Mouse (Mus musculus) Patski (cell line): Measurements from ENCODE around the gene Nfkbid. TPM values are rescaled to one million over a fixed set of nuclear protein-coding genes. Genes with fewer than 3 reads are reported as not detected.

Source experiments
- ATAC-seq: fragments of 100-300 bp; one replicate; pipeline ENCODE4 v1.8.0; 2021
- CTCF ChIA-PET: fragments of 350-600 bp; sonication (Branson Sonifier 250); formaldehyde crosslinking; loops from one replicate; lab custom pipeline; 2022; ENCODE audit warnings: inconsistent platforms; lab: Charles Lee
- POLR2A ChIA-PET: fragments of 350-600 bp; sonication (Branson Sonifier 250); formaldehyde crosslinking; loops from one replicate; lab custom pipeline; 2022; ENCODE audit warnings: antibody characterized with exemption, inconsistent platforms; lab: Charles Lee
- DNase-seq: peaks from one replicate; pipeline ENCODE4 v3.0.0-alpha.2; 2011; ENCODE audit warnings: low read depth, low spot score
- H3K27me3 ChIP-seq: fragments of 371-371 bp; one replicate; pipeline ENCODE4 v1.5.1; 2021
- CTCF ChIP-seq: fragments of 100-300 bp; IDR thresholded peaks from one replicate; pipeline ENCODE4 v1.5.1; 2021
- in situ Hi-C: fragments of 300-500 bp; cut with MboI; formaldehyde crosslinking; loops from 3 replicates; pipeline ENCODE4 v1.11.1; 2018; ENCODE audit warnings: low pct_unique_long_range_greater_than_20kb, mixed read lengths
- polyA plus RNA-seq: library from polyadenylated mRNA; unstranded; gene quantifications from one replicate; pipeline ENCODE4 v1.2.3, GENCODE M21; 2021

Gene Nfkbid
- polyA plus RNA-seq, 1 experiment from 2014 or later: 0.86 TPM

DNA sequence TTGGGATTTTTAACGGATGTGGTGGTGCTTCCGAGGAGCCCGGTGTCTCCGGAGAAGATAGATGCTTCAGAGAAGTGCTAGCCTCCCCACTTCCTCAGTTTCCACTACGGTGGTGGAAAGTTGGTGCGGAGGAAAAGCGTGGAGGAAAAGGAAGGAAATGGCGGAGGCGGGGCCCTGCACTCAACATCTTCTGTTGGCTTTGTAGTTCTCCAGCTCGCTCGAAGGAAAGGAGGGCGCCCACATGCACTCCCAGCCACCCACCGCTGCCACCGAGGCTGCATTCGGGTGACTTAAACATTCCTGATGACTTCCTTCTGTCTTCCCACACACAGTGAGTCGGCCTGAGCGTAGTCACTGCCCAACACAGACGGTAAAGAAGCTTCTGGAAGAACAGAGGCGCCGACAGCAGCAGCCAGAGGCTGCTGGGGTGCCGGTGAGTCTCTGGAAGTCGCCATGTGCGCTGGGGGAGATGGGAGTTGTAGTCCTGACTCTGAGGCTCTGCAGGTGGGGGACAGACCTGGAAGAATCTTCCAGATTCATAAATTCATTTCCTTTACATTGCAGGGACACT is 1.6 kb downstream of the Nfkbid start:
- no peak for ATAC-seq
- in situ Hi-C loops: no loop called here
- ChIA-PET CTCF (no interaction called here), POLR2A (no interaction called here)
- no peaks in the 10 kb centered on the region for H3K27me3 ChIP-seq
- DNase-seq: no peak
- TF ChIP-seq CTCF: no peak

DNA sequence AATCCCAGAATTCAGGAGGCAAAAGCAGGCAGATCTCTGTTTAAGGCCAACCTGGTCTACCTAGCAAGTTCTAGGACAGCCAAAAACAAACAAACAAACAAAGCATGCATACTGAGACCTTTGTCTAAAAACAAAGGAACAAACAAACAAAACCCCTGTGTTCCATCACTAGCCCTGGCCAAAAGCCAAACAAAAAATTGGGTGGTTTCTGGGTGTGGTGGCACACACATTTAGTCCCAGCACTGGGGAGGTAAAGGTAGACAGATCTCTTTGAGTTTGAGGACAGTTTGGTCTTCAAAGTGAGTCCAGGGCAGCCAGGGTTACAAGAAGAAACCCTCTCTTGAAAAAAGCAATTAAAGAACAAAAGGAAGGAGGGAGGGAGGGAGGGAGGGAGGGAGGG is 7.8 kb downstream of the Nfkbid start:
- TF ChIP-seq CTCF: no peak
- no peak for ATAC-seq
- POLR2A ChIA-PET: no interaction called here
- CTCF ChIA-PET: interaction anchor here (1.6 kb wide), 1 partner anchor 34 kb away, joined by 3 read pairs; no protein-coding TSS in a partner anchor
- H3K27me3 ChIP-seq: no peaks in the 10 kb centered on the region
- in situ Hi-C loops: loop anchor here (5.0 kb wide), 2 partner anchors 47 to 77 kb away; no protein-coding TSS in a partner anchor
- no peak for DNase-seq

DNA sequence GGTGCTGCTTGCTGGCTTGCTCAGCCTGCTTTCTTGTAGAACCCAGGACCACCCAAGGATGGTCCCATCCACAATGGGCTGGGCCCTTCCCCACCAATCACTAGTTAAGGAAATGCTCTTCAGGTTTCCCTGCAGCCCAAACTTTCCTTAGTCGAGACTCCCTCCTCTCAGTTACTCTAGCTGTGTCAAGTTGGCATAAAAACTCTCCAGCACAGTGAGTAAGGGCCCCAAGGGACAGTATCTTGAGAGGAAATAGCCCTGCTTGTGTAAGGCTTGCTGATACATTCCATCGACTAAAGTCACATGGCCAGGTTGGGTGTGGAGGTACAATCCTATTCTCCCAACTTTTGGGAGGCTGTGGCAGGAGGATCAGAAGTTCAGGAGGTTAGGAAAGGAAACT is 8.7 kb downstream of the Nfkbid start:
- ATAC-seq (no peak), DNase-seq (no peak)
- ChIA-PET CTCF (interaction anchor here (1.5 to 1.6 kb wide), 2 partner anchors 35 to 82 kb away, joined by 3 to 7 read pairs; no protein-coding TSS in a partner anchor), POLR2A (interaction anchor here (0.9 kb wide), 1 partner anchor 95 kb away, joined by 3 read pairs; no protein-coding TSS in a partner anchor)
- TF ChIP-seq CTCF: no peak
- in situ Hi-C loops: loop anchor here (10.0 kb wide), 1 partner anchor 95 kb away; no protein-coding TSS in a partner anchor
- H3K27me3 ChIP-seq: no peaks in the 10 kb centered on the region

DNA sequence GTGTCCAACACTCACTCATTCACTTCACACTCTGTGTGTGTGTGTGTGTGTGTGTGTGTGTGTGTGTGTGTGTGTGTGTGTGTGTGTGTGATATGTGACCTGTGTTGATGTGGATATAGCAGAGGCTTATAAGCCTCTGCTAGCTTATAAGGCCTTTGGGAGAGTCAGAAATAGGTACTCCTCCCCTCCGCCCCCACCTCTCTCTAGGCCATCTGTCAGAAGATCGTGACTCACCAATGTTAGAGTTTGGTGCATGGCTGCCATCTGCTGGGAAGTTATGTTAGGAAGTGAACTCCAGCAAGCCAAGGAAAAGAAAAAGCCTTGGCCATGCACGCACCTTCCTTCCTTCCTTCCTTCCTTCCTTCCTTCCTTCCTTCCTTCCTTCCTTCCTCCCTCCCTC is 10.3 kb downstream of the Nfkbid start:
- no peaks in the 10 kb centered on the region for H3K27me3 ChIP-seq
- TF ChIP-seq CTCF: no peak
- DNase-seq (no peak), ATAC-seq (no peak)
- CTCF ChIA-PET: interaction anchor here (0.6 to 1.5 kb wide), 5 partner anchors 58 to 95 kb away, joined by 3 to 7 read pairs (median 4); partner anchors contain the start of gene Lrfn3
- POLR2A ChIA-PET: no interaction called here
- in situ Hi-C loops: loop anchor here (10.0 kb wide), 1 partner anchor 97 kb away; no protein-coding TSS in a partner anchor

DNA sequence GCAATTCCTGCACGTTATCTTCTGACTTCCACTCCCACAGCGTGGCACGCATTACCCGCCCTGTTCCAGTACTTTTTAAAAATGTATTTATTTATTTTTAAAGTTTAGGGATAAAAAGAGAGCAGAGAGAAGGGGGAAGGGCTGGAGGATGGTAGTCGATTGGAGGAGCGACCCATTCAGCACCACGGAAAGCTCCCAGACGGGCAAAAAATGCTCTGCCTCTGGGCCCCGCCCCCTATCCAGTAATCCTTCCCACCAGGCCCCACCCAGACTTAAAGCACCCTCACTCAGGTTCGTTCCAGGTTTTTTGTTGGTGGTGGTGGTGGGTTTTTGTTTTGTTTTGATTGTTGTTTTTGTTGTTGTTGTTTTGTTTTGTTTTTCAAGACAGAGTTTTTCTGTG is 12.7 kb downstream of the Nfkbid start:
- ATAC-seq (no peak), DNase-seq (no peak)
- CTCF ChIA-PET: interaction anchor here (1.1 to 3.1 kb wide), 2 partner anchors 88 to 98 kb away, joined by 3 to 10 read pairs; no protein-coding TSS in a partner anchor
- TF ChIP-seq CTCF: no peak
- no peaks in the 10 kb centered on the region for H3K27me3 ChIP-seq
- in situ Hi-C loops: loop anchor here (10.0 kb wide), 1 partner anchor 99 kb away; no protein-coding TSS in a partner anchor
- POLR2A ChIA-PET: no interaction called here

DNA sequence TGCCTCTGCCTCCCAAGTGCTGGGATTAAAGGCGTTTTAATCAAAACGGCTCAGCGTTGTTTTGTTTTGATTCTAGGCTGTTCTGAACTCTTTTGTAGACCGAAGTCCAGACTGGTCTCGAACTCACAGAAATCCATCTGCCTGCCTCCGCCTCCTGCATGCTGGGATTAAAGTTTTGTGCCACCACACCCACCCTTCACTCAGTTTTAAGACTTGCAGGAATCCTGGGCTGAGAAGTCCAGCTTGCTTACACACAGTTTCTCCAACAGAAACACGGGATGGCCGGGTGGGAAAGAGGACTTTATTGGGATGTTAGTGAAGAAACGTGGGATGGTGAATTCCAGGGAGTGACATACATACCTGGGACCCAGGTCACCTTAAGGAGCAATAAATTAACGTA is 13.2 kb downstream of the Nfkbid start:
- no peaks in the 10 kb centered on the region for H3K27me3 ChIP-seq
- no peak for TF ChIP-seq CTCF
- POLR2A ChIA-PET: no interaction called here
- CTCF ChIA-PET: interaction anchor here (1.1 to 3.1 kb wide), 2 partner anchors 88 to 98 kb away, joined by 3 to 10 read pairs; no protein-coding TSS in a partner anchor
- DNase-seq (no peak), ATAC-seq (no peak)
- in situ Hi-C loops: loop anchor here (5.0 to 10.0 kb wide), 2 partner anchors 38 to 100 kb away; no protein-coding TSS in a partner anchor

DNA sequence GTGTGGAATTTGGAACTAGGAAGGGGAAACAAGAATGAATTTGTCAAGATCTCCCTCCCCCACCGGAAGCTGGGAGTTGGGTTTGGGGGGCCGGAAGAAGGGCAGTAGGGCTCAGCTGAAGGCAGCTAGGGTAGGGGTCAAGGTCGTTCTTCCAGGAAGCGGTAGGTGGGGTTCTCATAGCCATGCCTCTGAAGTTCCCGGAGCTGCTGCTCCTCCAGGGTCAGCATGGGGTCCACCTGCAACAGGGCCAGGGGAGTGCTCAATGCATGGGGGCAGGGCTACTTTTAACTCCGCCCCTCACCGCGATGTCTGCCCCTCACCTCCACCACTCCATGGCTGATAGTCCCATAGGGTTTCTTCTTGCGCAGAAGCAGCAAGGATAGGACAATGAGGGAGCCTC is 13.6 kb downstream of the Nfkbid start:
- ATAC-seq (no peak), DNase-seq (no peak)
- in situ Hi-C loops: loop anchor here (5.0 to 10.0 kb wide), 2 partner anchors 37 to 100 kb away; no protein-coding TSS in a partner anchor
- POLR2A ChIA-PET: no interaction called here
- no peaks in the 10 kb centered on the region for H3K27me3 ChIP-seq
- CTCF ChIA-PET: interaction anchor here (1.1 to 3.1 kb wide), 2 partner anchors 89 to 99 kb away, joined by 3 to 10 read pairs; no protein-coding TSS in a partner anchor
- TF ChIP-seq CTCF: no peak

DNA sequence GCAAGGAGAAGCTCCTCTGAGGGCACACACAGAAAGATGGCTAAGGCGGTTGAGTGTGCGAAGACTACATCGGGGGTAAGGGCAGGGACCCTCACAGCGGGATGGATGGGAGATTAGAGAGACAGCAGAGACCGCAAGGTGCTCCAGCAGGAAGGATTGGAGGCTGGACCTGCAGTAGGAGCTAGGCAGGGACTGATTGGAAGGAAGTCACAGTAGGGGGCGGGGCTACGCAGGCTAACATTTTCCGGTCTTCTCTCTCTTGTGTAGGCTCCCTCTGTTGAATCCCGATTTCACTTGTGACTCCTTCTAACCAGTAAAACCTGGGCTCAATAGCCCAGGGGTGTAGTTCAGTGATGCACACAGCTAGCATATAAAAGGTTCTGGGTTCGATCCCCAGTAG is 15.3 kb downstream of the Nfkbid start:
- ChIA-PET CTCF (interaction anchor here (1.0 kb wide), 1 partner anchor 100 kb away, joined by 3 read pairs; no protein-coding TSS in a partner anchor), POLR2A (no interaction called here)
- in situ Hi-C loops: loop anchor here (5.0 to 10.0 kb wide), 2 partner anchors 35 to 102 kb away; no protein-coding TSS in a partner anchor
- DNase-seq (no peak), ATAC-seq (no peak)
- no peaks in the 10 kb centered on the region for H3K27me3 ChIP-seq
- no peak for TF ChIP-seq CTCF

DNA sequence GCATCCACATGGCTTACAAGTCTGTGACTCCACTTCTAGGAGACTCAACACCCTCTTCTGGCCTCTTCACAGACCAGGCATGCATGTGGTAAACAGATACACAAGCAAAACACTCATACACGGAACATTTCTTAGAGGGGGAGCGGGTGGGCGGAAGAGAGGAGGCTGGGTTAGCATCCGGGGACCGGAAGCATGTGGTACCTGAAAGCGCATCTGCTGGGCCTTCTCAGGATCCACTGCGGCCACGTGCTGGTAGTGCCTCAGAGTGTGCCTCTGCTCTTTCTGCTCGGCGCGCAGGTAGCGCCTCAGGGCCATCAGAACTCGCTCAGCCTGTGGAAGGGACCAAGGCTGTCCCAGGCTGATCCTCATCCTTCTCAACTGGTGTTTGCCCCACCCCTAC is 18.2 kb downstream of the Nfkbid start:
- POLR2A ChIA-PET: no interaction called here
- no peak for ATAC-seq
- H3K27me3 ChIP-seq: no peaks in the 10 kb centered on the region
- CTCF ChIA-PET: no interaction called here
- in situ Hi-C loops: loop anchor here (5.0 to 10.0 kb wide), 2 partner anchors 33 to 105 kb away; no protein-coding TSS in a partner anchor
- TF ChIP-seq CTCF: no peak
- DNase-seq: no peak

DNA sequence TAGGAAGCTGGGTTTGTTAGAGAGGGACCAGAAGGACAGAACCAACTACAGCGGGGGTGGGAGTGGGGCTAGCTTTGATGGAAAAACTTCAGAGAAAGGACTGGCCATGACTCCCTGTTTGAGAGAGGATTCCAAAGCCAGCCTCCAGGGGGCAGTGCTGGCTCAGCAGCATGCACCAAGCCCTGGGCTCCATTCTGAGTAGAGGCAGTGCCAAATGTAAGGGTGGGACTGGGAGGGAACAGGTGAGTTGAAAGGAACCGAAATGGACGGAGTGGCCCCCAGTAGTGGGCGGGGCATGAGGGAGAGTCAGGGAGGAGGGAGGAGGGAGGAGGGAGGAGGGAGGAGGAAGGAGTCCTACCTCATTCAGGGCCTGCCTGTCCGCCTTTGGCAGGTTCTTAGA is 19.2 kb downstream of the Nfkbid start:
- ATAC-seq (no peak), DNase-seq (no peak)
- in situ Hi-C loops: no loop called here
- ChIA-PET CTCF (no interaction called here), POLR2A (no interaction called here)
- TF ChIP-seq CTCF: no peak
- H3K27me3 ChIP-seq: no peaks in the 10 kb centered on the region

DNA sequence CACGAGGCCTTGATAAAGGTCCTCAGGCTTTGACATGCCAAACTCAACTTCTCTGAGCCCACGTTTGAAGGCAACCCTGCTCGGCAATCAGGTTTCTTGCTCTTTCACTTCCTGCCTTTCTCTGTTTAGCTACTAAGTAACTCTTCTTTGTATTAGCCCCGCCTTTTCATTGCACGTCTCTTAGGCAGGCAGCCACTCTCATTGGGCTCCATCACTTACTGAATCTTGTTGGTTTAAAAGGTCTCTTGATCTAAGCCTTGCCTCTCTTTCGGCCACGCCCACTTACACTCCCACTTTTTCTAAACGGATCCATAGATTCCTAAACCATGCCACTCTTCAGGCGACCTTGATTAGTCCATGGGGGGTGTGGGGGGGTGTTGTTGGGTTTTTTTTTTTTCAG is 22.2 kb downstream of the Nfkbid start:
- ChIA-PET POLR2A (interaction anchor here (0.7 kb wide), 1 partner anchor 124 kb away, joined by 3 read pairs; no protein-coding TSS in a partner anchor), CTCF (no interaction called here)
- H3K27me3 ChIP-seq: no peaks in the 10 kb centered on the region
- no peak for TF ChIP-seq CTCF
- ATAC-seq: no peak
- in situ Hi-C loops: no loop called here
- no peak for DNase-seq
